Mouse (Mus musculus): Measurements from ENCODE around the gene Fuca1.
A peak's percentile ranks its signal among the peaks of the same experiment; 100 is the strongest.

Gene Fuca1

GRCm38 (mm10) chr4:135920304-135921241 is at the start of gene Fuca1:
Fuca1 (plus strand) TSS chr4:135920735.
- peak; percentile 91 to 96 for DNase-seq (ENCODE audit: low spot score in 2 of 2)

GRCm38 (mm10) chr4:135872015-135872414 is 48.5 kb upstream of the Fuca1 start:
- no peak for DNase-seq (ENCODE audit: low spot score in 2 of 2)

- DNase-seq (ENCODE audit: low spot score in 2 of 2): no peak
Observed at GRCm38 (mm10) chr4:135872589-135873391, 47.7 kb upstream of the Fuca1 start.

DNA sequence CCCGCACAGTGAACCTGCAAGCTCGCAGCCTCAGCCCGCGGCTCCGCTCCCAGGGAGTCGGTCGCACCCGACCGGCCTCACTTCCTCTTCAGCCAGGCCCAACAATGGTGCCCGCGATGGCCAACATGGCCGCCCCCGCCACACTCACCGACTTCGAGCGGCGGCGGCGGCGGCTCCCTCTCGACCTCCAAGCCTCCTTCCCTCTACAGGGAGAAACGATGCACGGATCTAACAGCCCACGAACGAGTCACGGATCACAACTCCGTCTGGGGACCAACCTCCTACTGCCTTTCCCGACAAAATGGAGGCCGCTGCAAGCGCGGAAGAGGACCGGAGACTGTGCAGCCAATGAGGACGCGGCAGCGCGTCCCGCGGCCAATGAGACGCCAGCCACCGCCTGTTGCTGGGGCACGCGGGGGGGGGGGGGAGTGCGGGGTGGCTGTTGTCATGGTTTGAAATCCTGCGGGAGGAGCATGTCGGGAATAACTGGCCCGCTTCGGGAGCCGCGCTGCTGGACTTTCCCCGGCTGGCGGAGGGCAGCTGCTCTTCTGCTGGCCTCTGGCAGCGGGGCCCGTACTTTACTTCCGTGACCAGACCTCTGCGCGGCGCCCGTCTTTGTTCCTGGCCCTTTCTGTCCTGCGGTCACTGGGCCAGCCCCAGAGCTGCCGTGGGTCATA is 46.9 kb upstream of the Fuca1 start, which contains the start of gene Pnrc2:
Gene Pnrc2, minus strand, starts transcription at position 325 of the 677 bp plus-strand sequence.
- peak; percentile 91 to 95 for DNase-seq (ENCODE audit: low spot score in 2 of 2)

DNA sequence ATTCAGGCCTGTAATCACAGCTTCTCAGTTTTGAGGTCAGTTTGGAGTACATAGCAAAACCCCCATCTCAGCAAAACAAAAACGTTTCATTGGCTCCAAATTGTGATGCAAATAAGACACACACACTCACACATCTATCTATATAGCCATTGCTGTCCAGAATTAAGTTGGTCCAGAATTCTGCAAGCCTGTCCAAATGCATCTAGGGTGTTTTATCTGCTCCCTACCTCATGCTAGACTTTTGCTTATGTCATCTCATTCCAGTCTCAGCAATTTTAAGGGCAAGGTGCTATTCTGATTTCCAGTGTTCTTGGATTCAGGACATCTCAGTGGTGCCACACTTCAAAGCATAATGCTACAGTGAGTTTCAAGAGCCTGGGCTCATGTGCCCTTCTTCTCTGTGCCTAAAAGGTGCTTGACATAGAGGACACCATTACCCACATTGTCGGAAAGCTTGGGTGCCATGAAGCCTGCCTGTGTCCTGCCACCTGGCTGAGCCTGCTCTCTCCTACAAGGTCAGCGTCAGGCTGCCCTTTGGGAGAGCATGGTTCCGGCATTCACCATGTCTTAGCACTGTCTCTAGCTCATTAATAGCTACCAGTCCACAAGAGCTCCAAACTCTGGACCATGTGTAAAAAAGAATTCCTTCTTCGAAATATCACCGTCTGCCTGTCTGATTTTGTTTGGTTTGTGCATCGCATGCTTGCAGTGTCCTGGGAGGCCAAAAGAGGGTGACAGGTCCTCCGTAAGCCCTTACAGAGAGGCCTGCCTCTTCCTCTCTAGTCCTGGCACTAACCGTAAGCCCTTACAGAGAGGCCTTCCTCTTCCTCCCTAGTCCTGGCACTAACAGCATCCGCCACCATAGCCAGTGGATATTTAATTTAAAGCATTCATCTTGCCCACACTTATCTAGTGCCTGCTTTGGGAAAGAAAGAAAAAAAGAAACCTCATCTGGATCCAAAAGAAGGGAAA is 45.7 kb upstream of the Fuca1 start:
- no peak for DNase-seq (ENCODE audit: low spot score in 2 of 2)

- no peak for DNase-seq (ENCODE audit: low spot score in 2 of 2)
Observed at GRCm38 (mm10) chr4:135875546-135875945, 45.0 kb upstream of the Fuca1 start.

GRCm38 (mm10) chr4:135875991-135876582 is 44.4 kb upstream of the Fuca1 start:
- peak; percentile 54 to 63 for DNase-seq (ENCODE audit: low spot score in 2 of 2)

GRCm38 (mm10) chr4:135876583-135877020 is 43.9 kb upstream of the Fuca1 start:
- DNase-seq (ENCODE audit: low spot score in 2 of 2): peak; percentile 91 to 95

DNA sequence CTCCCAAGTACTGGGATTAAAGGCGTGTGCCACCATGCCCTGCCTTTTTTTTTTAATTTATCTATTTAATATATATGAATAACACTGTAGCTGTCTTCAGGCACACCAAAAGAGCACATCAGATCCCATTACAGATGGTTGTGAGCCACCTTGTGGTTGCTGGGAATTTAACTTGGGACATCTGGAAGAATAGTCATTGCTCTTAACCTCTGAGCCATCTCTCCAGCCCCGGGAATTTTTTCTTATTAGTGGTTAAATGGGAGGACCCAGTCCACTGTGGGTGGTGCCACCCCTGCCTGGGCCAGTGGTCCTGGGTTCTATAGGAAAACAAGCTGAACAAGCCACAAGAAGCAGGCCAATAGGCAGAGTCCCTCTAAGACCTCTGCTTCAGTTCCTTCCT is 42.8 kb upstream of the Fuca1 start:
- peak in 1 of 2 experiments; percentile 30 for DNase-seq (ENCODE audit: low spot score in 2 of 2)

- DNase-seq (ENCODE audit: low spot score in 2 of 2): no peak
Observed at GRCm38 (mm10) chr4:135879021-135879420, 41.5 kb upstream of the Fuca1 start.

DNA sequence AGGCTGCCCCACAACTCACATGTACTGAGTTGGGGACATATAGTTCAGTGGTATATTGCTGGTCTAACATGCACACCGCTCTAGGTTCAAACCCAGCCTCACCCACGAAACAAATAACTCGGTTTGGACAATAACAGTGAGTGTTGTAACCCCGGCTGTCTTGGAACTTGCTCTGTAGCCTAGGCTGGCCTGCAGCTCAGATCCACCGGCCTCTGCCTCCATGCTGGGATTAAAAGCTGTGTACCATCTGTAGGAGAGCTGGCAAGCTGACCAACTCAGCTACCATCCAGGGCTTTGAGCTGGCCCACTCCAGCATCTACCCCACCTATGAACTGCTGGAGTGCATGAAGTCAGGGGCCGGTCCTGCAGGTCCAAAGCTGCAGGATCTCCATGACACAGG is 40.5 kb upstream of the Fuca1 start:
- no peak for DNase-seq (ENCODE audit: low spot score in 2 of 2)

DNA sequence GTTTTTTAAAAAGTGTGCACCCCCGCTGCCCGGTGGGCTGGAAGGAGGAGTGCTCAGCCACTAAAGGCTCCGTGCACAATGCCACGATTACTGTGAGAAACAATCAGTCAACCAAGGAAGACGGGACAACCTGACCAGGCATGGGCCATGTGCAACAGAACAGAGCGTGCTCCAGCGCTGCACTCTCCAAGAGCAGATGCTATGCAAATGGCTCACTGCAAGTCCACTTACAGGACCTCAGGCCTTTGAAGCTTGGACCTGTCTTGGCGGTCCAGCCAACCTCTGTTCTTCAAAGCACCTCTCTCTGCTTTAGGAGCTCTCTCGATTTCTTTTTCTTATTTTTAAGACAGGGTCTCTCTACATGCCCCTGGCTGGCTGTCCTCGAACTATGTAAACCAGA is 40.0 kb upstream of the Fuca1 start:
- no peak for DNase-seq (ENCODE audit: low spot score in 2 of 2)

- DNase-seq (ENCODE audit: low spot score in 2 of 2): no peak
Observed at GRCm38 (mm10) chr4:135882023-135882422, 38.5 kb upstream of the Fuca1 start.

GRCm38 (mm10) chr4:135883401-135883851 is 37.1 kb upstream of the Fuca1 start:
- DNase-seq (ENCODE audit: low spot score in 2 of 2): no peak

DNA sequence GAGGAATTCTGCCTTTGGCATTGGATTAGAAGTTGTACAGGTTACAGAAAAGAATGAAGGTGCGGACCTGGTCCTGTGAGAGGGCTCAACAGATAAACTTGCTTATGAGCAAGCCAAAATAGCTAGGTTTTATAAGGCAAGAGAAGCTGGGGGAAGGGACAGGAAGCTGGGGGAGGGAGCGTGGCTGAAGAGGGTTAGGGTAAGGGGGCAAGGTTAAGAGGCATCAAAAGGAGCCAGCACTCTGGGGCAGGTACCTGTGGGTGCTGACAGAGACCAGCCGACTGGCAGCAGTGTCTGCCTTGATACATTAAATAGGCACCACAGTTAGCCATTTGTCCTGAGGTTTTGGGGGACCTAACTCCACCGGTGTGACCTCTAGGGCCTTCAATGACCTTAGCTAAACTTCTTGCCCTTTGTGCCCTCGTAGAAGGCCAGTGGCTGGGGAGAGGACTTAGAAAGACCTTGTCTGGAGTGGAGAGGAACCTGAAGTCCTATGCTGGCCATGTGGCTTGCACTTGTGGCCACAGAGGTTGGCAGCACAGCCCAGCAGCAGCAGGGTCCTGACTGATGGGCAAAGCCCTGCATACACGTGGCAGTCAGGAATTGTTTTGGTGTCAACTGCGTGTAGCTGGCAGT is 36.5 kb upstream of the Fuca1 start:
- DNase-seq (ENCODE audit: low spot score in 2 of 2): no peak

GRCm38 (mm10) chr4:135884531-135884930 is 36.0 kb upstream of the Fuca1 start:
- DNase-seq (ENCODE audit: low spot score in 2 of 2): no peak

DNA sequence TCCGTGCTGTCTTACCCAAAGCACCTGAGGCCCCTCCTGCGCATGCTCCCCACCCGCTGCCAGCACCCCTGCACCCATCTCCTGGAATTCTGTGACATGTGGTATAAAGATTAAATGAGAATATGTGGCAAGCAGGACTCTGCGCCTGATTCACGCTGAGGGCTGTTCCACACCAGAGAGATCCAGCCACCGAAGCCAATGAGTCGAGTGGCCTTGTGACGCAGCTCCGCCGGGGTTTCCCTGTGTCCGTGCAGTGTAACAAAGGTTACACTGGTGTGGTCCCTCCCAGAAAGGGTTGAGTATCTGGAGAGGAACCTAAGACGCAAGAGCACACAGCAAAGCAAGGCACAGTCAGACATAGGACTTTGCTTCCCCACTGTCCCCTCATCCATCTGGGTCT is 34.9 kb upstream of the Fuca1 start:
- DNase-seq (ENCODE audit: low spot score in 2 of 2): peak in 1 of 2 experiments; percentile 34

GRCm38 (mm10) chr4:135886184-135886583 is 34.4 kb upstream of the Fuca1 start:
- no peak for DNase-seq (ENCODE audit: low spot score in 2 of 2)

DNA sequence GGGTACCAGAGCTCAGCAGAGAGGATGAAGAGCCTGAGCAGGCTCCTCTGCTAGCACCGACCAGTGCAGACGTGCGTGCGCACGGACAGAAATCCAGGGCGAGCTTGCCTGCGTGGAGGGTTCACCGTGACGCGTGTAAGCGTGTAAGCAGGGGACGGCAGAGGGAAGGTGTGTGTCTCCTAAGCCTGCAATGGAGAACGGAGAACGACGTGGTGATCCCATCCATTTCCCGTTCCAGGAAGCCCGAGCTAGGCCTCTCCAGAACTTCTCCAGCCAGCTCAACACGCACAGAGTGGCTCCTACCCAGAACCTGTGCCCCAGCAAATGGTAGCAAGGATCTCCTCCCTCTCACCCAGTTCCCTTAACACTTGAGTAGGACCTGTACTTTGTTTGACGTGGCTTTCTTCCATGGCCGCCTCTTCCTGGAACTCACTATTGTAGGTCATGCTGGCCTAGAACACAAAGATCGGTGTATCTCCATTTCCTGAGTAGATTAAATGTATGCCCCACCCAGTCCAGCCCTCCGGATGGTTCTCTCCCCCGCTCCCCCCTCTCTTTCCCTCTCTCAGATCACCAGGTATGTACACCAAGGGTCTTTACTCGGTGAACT is 32.0 kb upstream of the Fuca1 start:
- DNase-seq (ENCODE audit: low spot score in 2 of 2): no peak
